Mouse (Mus musculus): ENCODE results near the gene Slc26a6. TPM values are rescaled to one million over a fixed set of nuclear protein-coding genes. Genes with fewer than 3 reads are reported as not detected.

Gene Slc26a6
- polyA plus RNA-seq, 1 experiment: 15.9 TPM

- Histone ChIP-seq H3K27ac (ENCODE audit: insufficient read depth, low read length) (no peak overlapping the region), H3K4me1 (ENCODE audit: control insufficient read depth, insufficient read depth, low read length) (peaks cover 4% of the 10 kb centered on the region; the same call in 1 of the 2 replicates), H3K4me3 (ENCODE audit: insufficient read depth, low read length) (no peak overlapping the region)
Observed at GRCm38 (mm10) chr9:108945608-108946007, 92.5 kb downstream of the Slc26a6 start.

GRCm38 (mm10) chr9:108949231-108949966, 96.3 kb downstream of the Slc26a6 start:
- Histone ChIP-seq H3K4me3 (ENCODE audit: insufficient read depth, low read length) (no peak overlapping the region), H3K27ac (ENCODE audit: insufficient read depth, low read length) (no peak overlapping the region), H3K4me1 (ENCODE audit: control insufficient read depth, insufficient read depth, low read length) (no peaks in the 10 kb centered on the region; the same call in 1 of the 2 replicates)
- TF ChIP-seq POLR2A (IDR thresholded peaks at IDR 0.05; ENCODE audit: extremely low read depth, insufficient read depth, low read length): no peak
- no peak for TF ChIP-seq CTCF (IDR thresholded peaks at IDR 0.05; ENCODE audit: extremely low read depth, insufficient read depth, low read length)

More at GRCm38 (mm10) chr9:108945608-108946007, 92.5 kb downstream of the Slc26a6 start:
- no peak for TF ChIP-seq POLR2A (IDR thresholded peaks at IDR 0.05; ENCODE audit: extremely low read depth, insufficient read depth, low read length)
- TF ChIP-seq CTCF (IDR thresholded peaks at IDR 0.05; ENCODE audit: extremely low read depth, insufficient read depth, low read length): no peak

GRCm38 (mm10) chr9:108949967-108950728, 97.1 kb downstream of the Slc26a6 start:
- H3K27ac ChIP-seq (ENCODE audit: insufficient read depth, low read length): no peak overlapping the region
- H3K4me1 ChIP-seq (ENCODE audit: control insufficient read depth, insufficient read depth, low read length): no peaks in the 10 kb centered on the region; the same call in 1 of the 2 replicates
- no peak overlapping the region for H3K4me3 ChIP-seq (ENCODE audit: insufficient read depth, low read length)
- TF ChIP-seq CTCF (IDR thresholded peaks at IDR 0.05; ENCODE audit: extremely low read depth, insufficient read depth, low read length): no peak
- no peak for TF ChIP-seq POLR2A (IDR thresholded peaks at IDR 0.05; ENCODE audit: extremely low read depth, insufficient read depth, low read length)

- Histone ChIP-seq H3K4me3 (ENCODE audit: insufficient read depth, low read length) (no peak within 1 kb of the TSS), H3K27ac (ENCODE audit: insufficient read depth, low read length) (no peak within 1 kb of the TSS), H3K4me1 (ENCODE audit: control insufficient read depth, insufficient read depth, low read length) (no peaks in the 10 kb centered on the region)
- TF ChIP-seq CTCF (IDR thresholded peaks at IDR 0.05; ENCODE audit: extremely low read depth, insufficient read depth, low read length) (no peak), POLR2A (IDR thresholded peaks at IDR 0.05; ENCODE audit: extremely low read depth, insufficient read depth, low read length) (no peak)
Observed at GRCm38 (mm10) chr9:108953081-108953636, 100.1 kb downstream of the Slc26a6 start, which contains the start of gene Col7a1. Gene Col7a1 (plus strand): TSS chr9:108953586.

GRCm38 (mm10) chr9:108955241-108955640, 102.2 kb downstream of the Slc26a6 start:
- Histone ChIP-seq H3K27ac (ENCODE audit: insufficient read depth, low read length) (no peak overlapping the region), H3K4me3 (ENCODE audit: insufficient read depth, low read length) (no peak overlapping the region), H3K4me1 (ENCODE audit: control insufficient read depth, insufficient read depth, low read length) (no peaks in the 10 kb centered on the region)
- TF ChIP-seq POLR2A (IDR thresholded peaks at IDR 0.05; ENCODE audit: extremely low read depth, insufficient read depth, low read length): no peak
- no peak for TF ChIP-seq CTCF (IDR thresholded peaks at IDR 0.05; ENCODE audit: extremely low read depth, insufficient read depth, low read length)

GRCm38 (mm10) chr9:108955846-108956245, 102.8 kb downstream of the Slc26a6 start:
- Histone ChIP-seq H3K4me3 (ENCODE audit: insufficient read depth, low read length) (no peak overlapping the region), H3K27ac (ENCODE audit: insufficient read depth, low read length) (no peak overlapping the region), H3K4me1 (ENCODE audit: control insufficient read depth, insufficient read depth, low read length) (no peaks in the 10 kb centered on the region)
- TF ChIP-seq CTCF (IDR thresholded peaks at IDR 0.05; ENCODE audit: extremely low read depth, insufficient read depth, low read length) (no peak), POLR2A (IDR thresholded peaks at IDR 0.05; ENCODE audit: extremely low read depth, insufficient read depth, low read length) (no peak)

Other genes starting within 250 kb of the Slc26a6 start
- 43.7 and 44.4 TPM in 2 replicates for gene Arih2, start 203.9 kb upstream of the Slc26a6 start, polyA plus RNA-seq (2012; rRNA removed)
- gene Slc25a20, start 191.2 kb upstream of the Slc26a6 start, polyA plus RNA-seq (2012; rRNA removed): 12.6 and 13.8 TPM in 2 replicates
- gene Prkar2a, start 164.0 kb upstream of the Slc26a6 start, polyA plus RNA-seq (2012; rRNA removed): 20.6 and 21.2 TPM in 2 replicates
- gene Ip6k2, start 69.5 kb upstream of the Slc26a6 start, polyA plus RNA-seq (2012; rRNA removed): 145 and 162 TPM in 2 replicates
- 65.0 and 66.8 TPM in 2 replicates for gene Nckipsd, start 44.9 kb upstream of the Slc26a6 start, polyA plus RNA-seq (2012; rRNA removed)
- 74.3 and 75.8 TPM in 2 replicates for gene Celsr3, start 27.0 kb upstream of the Slc26a6 start, polyA plus RNA-seq (2012; rRNA removed)
- gene Tmem89, start 61.3 kb downstream of the Slc26a6 start, polyA plus RNA-seq (2012; rRNA removed): 0.40 and 0.42 TPM in 2 replicates
- 488 and 492 TPM in 2 replicates for gene Uqcrc1, start 83.3 kb downstream of the Slc26a6 start, polyA plus RNA-seq (2012; rRNA removed)
- gene Col7a1, start 100.3 kb downstream of the Slc26a6 start, polyA plus RNA-seq (2012; rRNA removed): 4.1 and 4.7 TPM in 2 replicates
- 0.25 and 0.35 TPM in 2 replicates for gene Ucn2, start 132.7 kb downstream of the Slc26a6 start, polyA plus RNA-seq (2012; rRNA removed)
- 20.5 and 20.8 TPM in 2 replicates for gene Pfkfb4, start 138.5 kb downstream of the Slc26a6 start, polyA plus RNA-seq (2012; rRNA removed)
- 123 and 125 TPM in 2 replicates for gene Shisa5, start 185.3 kb downstream of the Slc26a6 start, polyA plus RNA-seq (2012; rRNA removed)
- 32.4 and 34.2 TPM in 2 replicates for gene Trex1, start 206.5 kb downstream of the Slc26a6 start, polyA plus RNA-seq (2012; rRNA removed)
- 36.4 and 37.1 TPM in 2 replicates for gene Atrip, start 220.8 kb downstream of the Slc26a6 start, polyA plus RNA-seq (2012; rRNA removed)
- gene Ccdc51, start 229.2 kb downstream of the Slc26a6 start, polyA plus RNA-seq (2012; rRNA removed): 6.2 and 6.3 TPM in 2 replicates
- 206 and 214 TPM in 2 replicates for gene Tma7, start 229.3 kb downstream of the Slc26a6 start, polyA plus RNA-seq (2012; rRNA removed)
- 30.1 and 30.2 TPM in 2 replicates for gene Plxnb1, start 242.1 kb downstream of the Slc26a6 start, polyA plus RNA-seq (2012; rRNA removed)

All from cortical plate, adult 2 months (tissue).